Mouse (Mus musculus) cerebellum, adult 11-12 months (tissue): ENCODE measurements at regions not wholly inside any gene's neighbourhood (a gene's known extent, or its start where the extent isn't known, plus 50 kb on each side); places are given as distances from the start of the nearest gene placed in this dataset.

ENCODE experiments used
- DNase-seq: peaks from one replicate; pipeline ENCODE4 v3.0.0; 2022

DNA sequence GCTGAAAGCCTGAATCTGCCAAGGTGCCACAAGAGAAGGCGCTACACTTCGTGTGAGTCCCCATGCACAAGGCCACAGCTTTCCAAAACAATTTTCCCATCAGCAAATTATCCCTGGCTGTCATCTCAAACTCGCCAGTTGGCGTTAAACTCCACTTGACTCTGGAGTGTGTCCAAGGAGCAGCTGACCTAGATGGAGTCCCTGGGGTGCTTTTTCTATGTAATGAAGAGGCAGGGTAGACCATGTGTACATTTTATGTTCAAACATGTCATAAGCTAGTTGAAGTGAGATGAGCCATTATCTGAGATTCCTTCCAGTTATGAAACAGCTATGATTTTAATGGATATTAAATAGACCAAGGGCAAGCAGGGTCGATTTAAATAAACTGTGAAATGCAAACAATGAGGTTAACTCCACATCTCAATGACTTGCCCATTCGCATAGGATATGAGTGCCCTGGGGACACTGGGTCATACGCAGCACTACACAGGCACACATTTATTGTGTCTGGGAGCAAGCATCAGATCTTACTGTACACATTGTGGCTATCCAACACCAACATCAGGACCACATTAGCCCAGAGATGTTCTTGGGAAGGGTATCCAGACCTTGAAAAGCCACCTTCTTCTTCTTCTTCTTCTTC lies 51.0 kb upstream of the Sfswap start:
- DNase-seq = peak; percentile 74
